Mouse (Mus musculus): Measurements from ENCODE around the gene Gm7534. TPM values are rescaled to one million over a fixed set of nuclear protein-coding genes. Genes with fewer than 3 reads are reported as not detected.
A peak's percentile ranks its signal among the peaks of the same experiment; 100 is the strongest.

Gene Gm7534
- polyA plus RNA-seq (2012; ENCODE audit: insufficient read depth, insufficient read length, missing spikeins) = not detected in 2 replicates

- Histone ChIP-seq H3K4me1 (ENCODE audit: control insufficient read depth, insufficient read depth, low read length) (peaks cover 3% of the 10 kb centered on the region), H3K27ac (ENCODE audit: insufficient read depth, low read depth, low read length) (no peak within 1 kb of the TSS), H3K4me3 (ENCODE audit: insufficient read depth, low read length) (no peak within 1 kb of the TSS)
- no peak for TF ChIP-seq POLR2A (IDR thresholded peaks at IDR 0.05; ENCODE audit: borderline replicate concordance, low read depth, low read length)
- TF ChIP-seq CTCF (IDR thresholded peaks at IDR 0.05; ENCODE audit: low read depth, low read length) = no peak
Measured at GRCm38 (mm10) chr4:134202904-134203303, at the start of gene Gm7534. Gm7534 (minus strand) TSS chr4:134203004.

- no peak overlapping the region for H3K4me3 ChIP-seq (ENCODE audit: insufficient read depth, low read length)
- H3K27ac ChIP-seq (ENCODE audit: insufficient read depth, low read depth, low read length) = no peak overlapping the region
- TF ChIP-seq POLR2A (IDR thresholded peaks at IDR 0.05; ENCODE audit: borderline replicate concordance, low read depth, low read length) = no peak
- no peak for TF ChIP-seq CTCF (IDR thresholded peaks at IDR 0.05; ENCODE audit: low read depth, low read length)
- no peaks in the 10 kb centered on the region for H3K4me1 ChIP-seq (ENCODE audit: control insufficient read depth, insufficient read depth, low read length)
Measured at GRCm38 (mm10) chr4:134252131-134252910, 49.5 kb upstream of the Gm7534 start.

GRCm38 (mm10) chr4:134251241-134252130 lies 48.7 kb upstream of the Gm7534 start:
- H3K4me3 ChIP-seq (ENCODE audit: insufficient read depth, low read length) = peak overlapping the region; percentile 36
- no peak for TF ChIP-seq POLR2A (IDR thresholded peaks at IDR 0.05; ENCODE audit: borderline replicate concordance, low read depth, low read length)
- no peak for TF ChIP-seq CTCF (IDR thresholded peaks at IDR 0.05; ENCODE audit: low read depth, low read length)
- H3K4me1 ChIP-seq (ENCODE audit: control insufficient read depth, insufficient read depth, low read length) = no peaks in the 10 kb centered on the region
- H3K27ac ChIP-seq (ENCODE audit: insufficient read depth, low read depth, low read length) = no peak overlapping the region

GRCm38 (mm10) chr4:134250930-134251240 lies 48.1 kb upstream of the Gm7534 start:
- Histone ChIP-seq H3K27ac (ENCODE audit: insufficient read depth, low read depth, low read length) (no peak overlapping the region), H3K4me1 (ENCODE audit: control insufficient read depth, insufficient read depth, low read length) (0 out of 2 replicates have a peak, but pooled peaks cover under 1% of the 10 kb centered on the region), H3K4me3 (ENCODE audit: insufficient read depth, low read length) (peak overlapping the region; percentile 36)
- no peak for TF ChIP-seq CTCF (IDR thresholded peaks at IDR 0.05; ENCODE audit: low read depth, low read length)
- no peak for TF ChIP-seq POLR2A (IDR thresholded peaks at IDR 0.05; ENCODE audit: borderline replicate concordance, low read depth, low read length)

- TF ChIP-seq POLR2A (IDR thresholded peaks at IDR 0.05; ENCODE audit: borderline replicate concordance, low read depth, low read length) (no peak), CTCF (IDR thresholded peaks at IDR 0.05; ENCODE audit: low read depth, low read length) (no peak)
- Histone ChIP-seq H3K27ac (ENCODE audit: insufficient read depth, low read depth, low read length) (no peak overlapping the region), H3K4me1 (ENCODE audit: control insufficient read depth, insufficient read depth, low read length) (0 out of 2 replicates have a peak, but pooled peaks cover 3% of the 10 kb centered on the region), H3K4me3 (ENCODE audit: insufficient read depth, low read length) (no peak overlapping the region)
Measured at GRCm38 (mm10) chr4:134250116-134250929, 47.5 kb upstream of the Gm7534 start.

- Histone ChIP-seq H3K27ac (ENCODE audit: insufficient read depth, low read depth, low read length) (no peak overlapping the region), H3K4me1 (ENCODE audit: control insufficient read depth, insufficient read depth, low read length) (peaks cover 3% of the 10 kb centered on the region; the same call in 1 of the 2 replicates)
- TF ChIP-seq CTCF (IDR thresholded peaks at IDR 0.05; ENCODE audit: low read depth, low read length) = peak; percentile 64
- no peak for TF ChIP-seq POLR2A (IDR thresholded peaks at IDR 0.05; ENCODE audit: borderline replicate concordance, low read depth, low read length)
Measured at GRCm38 (mm10) chr4:134249651-134250050, 46.8 kb upstream of the Gm7534 start.

GRCm38 (mm10) chr4:134246719-134247258 lies 44.0 kb upstream of the Gm7534 start, which contains the start of gene Gm30191:
Gm30191 (plus strand) TSS chr4:134246935.
- peaks cover 11% of the 10 kb centered on the region for H3K4me1 ChIP-seq (ENCODE audit: control insufficient read depth, insufficient read depth, low read length)
- H3K4me3 ChIP-seq (ENCODE audit: insufficient read depth, low read length) = no peak within 1 kb of the TSS
- no peak within 1 kb of the TSS for H3K27ac ChIP-seq (ENCODE audit: insufficient read depth, low read depth, low read length)
- no peak for TF ChIP-seq POLR2A (IDR thresholded peaks at IDR 0.05; ENCODE audit: borderline replicate concordance, low read depth, low read length)
- TF ChIP-seq CTCF (IDR thresholded peaks at IDR 0.05; ENCODE audit: low read depth, low read length) = no peak

More at GRCm38 (mm10) chr4:134249651-134250050, 46.8 kb upstream of the Gm7534 start:
- H3K4me3 ChIP-seq (ENCODE audit: insufficient read depth, low read length) = peak overlapping the region; percentile 26; the same call in 1 of the 2 replicates

GRCm38 (mm10) chr4:134246256-134246655 lies 43.5 kb upstream of the Gm7534 start:
- H3K27ac ChIP-seq (ENCODE audit: insufficient read depth, low read depth, low read length) = no peak overlapping the region
- H3K4me3 ChIP-seq (ENCODE audit: insufficient read depth, low read length) = no peak overlapping the region
- TF ChIP-seq CTCF (IDR thresholded peaks at IDR 0.05; ENCODE audit: low read depth, low read length) = no peak
- TF ChIP-seq POLR2A (IDR thresholded peaks at IDR 0.05; ENCODE audit: borderline replicate concordance, low read depth, low read length) = no peak

More at GRCm38 (mm10) chr4:134246256-134246655, 43.5 kb upstream of the Gm7534 start:
- H3K4me1 ChIP-seq (ENCODE audit: control insufficient read depth, insufficient read depth, low read length) = peaks cover 11% of the 10 kb centered on the region

Measured in bone marrow macrophage, adult 2 months (primary cell).